Mouse (Mus musculus) adrenal gland, postnatal 25 days (tissue): ENCODE measurements around the gene Sik2. TPM values are rescaled to one million over a fixed set of nuclear protein-coding genes. Genes with fewer than 3 reads are reported as not detected.

Experiments used
- DNase-seq: peaks from one replicate; pipeline ENCODE4 v3.0.0; 2021; ENCODE audit warnings: mixed read lengths
- total RNA-seq: library from RNA; stranded (reverse); gene quantifications from 2 replicates; pipeline ENCODE4 v1.2.3, GENCODE M21; 2021

Sik2 gene
- total RNA-seq, 1 experiment from 2014 or later, result 78.5 TPM

DNA sequence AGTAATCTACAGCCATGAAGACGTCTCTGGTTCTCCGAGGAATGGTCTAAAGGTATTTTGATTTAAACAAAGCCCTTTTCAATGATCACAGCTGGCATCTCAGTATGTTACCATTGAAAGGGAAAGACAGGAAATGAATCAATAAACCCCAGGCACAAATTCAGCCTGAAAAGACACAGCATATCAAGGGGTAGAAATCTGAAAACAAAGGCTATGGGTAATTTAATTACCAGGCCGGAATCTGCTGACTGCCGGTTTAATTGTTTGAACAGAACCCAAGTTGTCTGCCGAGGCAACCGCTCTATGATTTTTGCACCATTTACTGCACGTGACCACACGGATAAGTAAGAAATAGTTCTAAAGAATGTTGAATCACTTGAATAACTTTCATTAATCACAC lies 22.8 kb downstream of the Sik2 start:
- no peak for DNase-seq

DNA sequence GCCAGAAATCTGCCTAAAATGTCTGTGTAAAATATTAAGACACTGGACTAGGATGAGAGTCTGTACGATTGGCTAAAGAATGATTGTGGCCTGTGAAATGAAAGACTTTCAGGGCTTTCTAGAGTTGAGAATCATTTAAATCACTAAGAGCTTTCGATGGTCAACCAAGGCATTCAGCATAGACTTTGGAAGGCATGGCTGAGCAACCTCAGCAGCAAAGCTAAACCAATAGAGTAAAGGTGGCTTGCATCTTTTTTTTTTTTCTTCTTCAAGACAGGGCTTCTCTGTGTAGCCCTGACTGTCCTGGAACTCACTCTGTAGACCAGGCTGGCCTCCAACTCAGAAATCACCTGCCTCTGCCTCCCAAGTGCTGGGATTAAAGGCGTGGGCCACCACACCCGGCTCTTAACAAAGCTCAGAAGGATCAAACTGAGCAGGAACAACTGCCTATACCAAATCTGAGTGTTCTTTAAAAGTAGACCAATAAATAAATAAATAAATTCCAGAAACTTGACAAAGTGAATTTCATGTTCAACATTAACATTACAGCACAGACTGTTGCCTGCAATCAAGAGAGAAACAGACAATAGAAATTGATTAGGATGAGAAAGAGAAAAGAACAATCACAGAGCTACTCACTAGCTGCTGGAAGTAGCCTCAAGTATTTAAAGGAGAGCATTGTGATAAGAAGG lies 27.2 kb downstream of the Sik2 start:
- DNase-seq, result no peak

DNA sequence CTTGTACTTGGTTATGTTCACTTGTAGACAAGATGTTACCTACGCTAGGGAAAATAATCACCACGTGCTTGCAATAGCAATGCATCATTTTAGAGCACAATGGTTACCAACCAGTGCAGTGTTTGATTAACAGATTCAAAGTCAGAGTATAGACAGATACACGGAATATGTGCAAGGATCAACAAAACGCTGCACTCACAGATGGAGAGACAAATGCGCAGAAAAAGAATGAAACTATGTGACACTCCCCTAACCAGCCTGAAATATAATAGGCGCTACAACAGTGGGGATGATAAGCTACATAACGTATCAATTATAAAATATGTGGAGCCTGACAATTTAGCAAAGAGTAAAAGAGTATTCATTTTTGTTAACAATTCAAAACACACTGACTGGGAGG lies 34.2 kb downstream of the Sik2 start:
- no peak for DNase-seq

DNA sequence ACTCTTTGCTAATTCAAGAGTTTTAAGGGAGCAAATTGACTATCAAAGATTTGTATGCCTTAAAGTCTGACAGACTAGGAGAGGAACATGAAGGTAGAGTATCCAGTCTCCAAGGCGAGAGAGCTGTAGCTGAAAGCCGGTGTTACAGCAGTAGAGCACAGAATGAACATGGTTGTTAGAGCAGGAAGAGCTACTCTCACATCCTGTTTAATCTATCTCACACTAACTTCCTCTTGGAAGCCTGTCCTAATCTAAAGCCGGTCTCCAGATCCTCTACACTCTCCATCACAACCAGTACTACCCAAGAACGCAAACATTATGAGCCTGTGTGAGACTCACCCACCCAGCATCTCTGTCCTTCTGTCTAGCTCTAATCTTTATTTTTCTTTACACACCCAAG lies 38.5 kb downstream of the Sik2 start:
- no peak for DNase-seq

DNA sequence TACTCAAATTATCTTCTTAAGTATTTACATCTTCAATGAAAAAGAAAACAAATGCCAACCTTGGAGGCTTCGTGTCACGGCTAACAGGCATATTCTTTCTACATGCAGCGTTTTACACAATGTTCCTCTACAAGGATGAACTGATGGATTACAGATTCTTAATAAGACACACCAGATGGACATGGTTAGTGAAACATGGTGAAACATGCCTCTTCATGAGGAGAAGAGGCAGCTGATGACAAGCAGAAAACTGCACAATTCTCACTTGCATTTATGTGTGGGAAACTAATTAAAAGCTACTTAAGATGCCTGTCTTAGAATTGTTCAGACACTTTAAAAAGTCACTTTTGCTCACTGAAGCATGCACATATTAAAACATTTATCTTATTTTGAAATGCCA lies 39.6 kb downstream of the Sik2 start:
- no peak for DNase-seq

DNA sequence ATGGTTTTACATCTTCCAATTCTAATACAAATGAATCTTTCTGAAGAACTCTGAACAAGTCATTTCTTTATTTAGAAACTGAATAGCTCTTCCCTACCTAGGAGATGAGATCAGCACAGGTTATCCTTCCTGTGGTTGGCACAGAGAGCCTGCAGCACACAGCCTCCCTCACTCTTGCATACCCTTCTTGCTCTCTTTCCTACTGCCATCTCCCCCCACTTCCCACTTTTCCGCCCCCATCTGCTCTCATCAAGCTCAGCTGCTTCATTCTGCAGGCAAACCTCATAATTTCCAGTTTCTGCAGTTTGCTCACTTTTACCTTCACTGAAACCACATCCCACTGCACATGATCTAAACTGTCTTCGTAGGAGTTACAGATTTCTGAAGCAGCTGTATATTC lies 42.6 kb downstream of the Sik2 start:
- DNase-seq, result no peak

DNA sequence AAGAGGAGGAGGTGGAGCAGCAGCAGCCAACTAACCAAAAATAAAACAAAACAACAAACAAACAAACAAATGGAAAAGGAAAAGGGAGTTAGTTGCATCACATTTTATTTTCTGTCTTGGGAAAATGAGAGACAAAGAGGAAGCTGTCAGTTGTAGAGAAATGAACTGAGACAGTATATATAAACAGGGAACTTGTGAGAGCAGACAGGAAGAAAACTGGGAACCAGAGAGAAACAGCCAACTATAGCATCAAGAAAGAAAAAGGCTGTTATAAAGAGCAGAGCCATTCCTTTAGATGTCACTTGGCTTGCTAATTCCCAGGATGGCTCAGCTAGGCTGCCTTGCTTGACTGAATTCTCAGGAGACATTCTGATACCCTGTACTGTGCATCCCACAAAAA lies 43.5 kb downstream of the Sik2 start:
- no peak for DNase-seq

DNA sequence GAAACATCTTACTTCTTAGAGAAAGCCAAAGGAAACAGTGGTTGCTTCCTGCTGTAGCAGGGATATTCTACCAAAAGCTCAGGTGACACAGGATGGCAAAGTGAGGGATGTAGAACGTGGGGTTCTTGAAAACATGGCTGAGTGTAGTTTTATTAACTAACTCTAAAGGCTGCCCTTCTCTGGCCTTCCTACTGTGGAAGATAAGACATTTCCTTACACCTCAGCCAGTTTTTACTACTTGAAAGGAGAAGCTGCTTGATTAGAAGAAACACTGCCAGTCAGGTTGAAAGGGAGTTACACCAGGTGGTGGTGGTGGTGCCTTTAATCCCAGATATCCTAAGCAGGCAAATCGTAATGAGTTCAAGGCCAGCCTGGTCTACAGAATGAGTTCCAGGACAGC lies 44.0 kb downstream of the Sik2 start:
- no peak for DNase-seq

DNA sequence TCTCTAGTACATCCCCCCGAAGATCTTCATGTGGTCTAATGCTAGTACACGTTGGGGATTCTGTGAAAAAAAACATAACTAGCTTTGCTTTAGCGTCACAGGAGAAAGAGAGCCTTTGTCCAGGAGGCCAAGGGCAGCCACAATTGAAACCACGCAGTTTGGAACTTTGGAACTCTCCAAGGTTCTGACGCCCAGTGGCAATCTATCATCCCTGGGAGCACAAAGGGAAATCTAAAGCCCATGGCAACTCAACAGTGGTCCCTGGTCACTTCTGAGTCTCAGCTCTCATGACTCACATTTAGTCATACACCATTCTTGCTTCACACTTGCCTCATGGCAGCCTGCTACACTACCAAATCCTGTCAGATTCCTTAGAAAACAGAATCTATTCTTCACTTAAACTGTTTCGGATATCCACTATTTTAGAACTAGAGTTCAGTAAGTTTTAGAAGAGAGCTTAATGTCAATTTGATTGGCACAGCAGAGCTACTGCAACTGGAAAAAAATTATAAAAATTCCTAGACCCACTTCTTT lies 50.9 kb downstream of the Sik2 start:
- DNase-seq, result peak; percentile 33

DNA sequence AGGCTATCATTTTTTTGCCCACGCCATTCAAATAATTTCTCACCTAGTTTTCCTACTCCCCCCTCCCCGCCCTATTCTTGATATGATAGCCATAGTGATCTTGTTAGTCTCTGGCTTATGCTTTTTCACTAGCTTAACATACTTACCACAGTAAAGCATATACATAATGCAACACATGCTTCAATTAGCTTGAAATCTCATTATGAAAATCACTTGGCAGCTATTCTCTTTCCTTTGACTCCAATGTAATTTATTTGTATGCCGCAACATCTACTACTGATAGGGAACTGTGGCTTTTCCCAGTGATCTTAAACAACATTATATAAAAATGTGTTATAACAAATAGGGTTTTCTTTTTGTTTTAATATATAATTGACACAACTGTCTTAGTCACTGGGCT lies 53.7 kb downstream of the Sik2 start:
- DNase-seq, result no peak

DNA sequence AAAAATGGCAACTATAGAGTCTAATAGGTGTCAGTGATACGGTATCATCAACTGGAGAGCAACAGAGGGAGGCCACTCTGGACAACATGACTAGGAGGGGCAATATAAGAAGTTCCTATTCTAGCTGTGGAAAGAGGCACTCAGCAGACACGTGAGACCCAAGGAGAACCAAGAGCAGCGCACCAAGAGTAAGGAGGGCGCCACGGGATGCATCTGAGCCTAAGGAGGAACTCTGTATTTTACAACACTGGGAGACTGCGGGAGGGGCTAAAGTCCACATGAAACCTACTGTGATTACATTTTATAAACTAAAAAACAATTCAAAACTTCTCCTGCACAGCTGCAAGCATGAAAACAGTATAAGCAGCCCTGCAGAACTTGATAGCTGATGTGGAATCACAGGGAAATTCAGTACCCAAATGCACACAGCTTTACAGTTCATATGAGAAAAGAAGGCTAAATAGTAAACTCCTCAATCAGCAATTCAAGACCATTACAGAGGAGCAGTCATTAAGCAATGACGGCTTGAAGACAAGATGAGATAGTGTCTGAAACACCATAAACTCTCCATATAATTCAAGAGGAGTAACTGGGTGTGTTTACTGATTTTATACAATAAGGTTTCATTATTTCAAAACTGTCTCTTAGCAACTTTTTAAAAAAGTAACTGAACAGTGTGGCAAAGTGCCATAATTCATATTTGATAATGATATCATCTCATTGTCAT lies 60.6 kb downstream of the Sik2 start:
- no peak for DNase-seq

DNA sequence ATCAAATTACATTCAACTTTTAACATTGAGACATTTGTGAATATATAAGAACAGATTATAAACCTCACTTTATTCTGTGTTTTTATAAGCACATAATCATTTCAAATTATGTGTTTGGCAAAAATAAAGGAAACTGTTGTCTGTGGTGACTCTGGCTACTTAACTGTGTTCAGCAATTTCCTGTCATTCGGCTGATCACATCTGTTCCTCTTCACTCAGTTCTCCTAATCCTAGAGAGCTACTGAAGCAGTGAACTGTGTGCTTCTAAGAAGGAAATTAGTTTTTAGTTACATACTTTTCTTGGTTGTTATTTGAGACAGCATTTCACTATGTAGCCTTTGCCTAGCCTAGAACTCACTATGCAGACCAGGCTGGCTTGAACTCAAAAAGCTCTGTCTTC lies 62.5 kb downstream of the Sik2 start:
- no peak for DNase-seq

DNA sequence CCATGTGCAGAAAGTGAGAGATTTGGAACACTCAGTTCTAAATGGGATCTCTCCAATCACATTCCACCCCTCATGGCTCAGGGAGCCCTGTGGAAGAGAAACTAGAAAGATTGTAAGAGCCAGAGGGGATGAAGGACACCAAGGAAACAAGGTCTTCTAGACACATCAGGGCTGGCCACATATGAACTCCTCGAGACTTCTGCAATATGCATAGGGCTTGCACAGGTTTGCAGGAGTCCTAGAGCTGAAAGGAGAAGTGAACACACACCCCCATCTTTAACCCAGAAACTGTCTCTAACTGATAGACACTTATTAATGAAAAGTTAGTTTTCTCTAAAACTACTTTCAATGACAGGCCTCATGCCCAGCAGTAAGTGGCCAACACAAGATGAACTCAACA lies 64.0 kb downstream of the Sik2 start:
- DNase-seq, result no peak

DNA sequence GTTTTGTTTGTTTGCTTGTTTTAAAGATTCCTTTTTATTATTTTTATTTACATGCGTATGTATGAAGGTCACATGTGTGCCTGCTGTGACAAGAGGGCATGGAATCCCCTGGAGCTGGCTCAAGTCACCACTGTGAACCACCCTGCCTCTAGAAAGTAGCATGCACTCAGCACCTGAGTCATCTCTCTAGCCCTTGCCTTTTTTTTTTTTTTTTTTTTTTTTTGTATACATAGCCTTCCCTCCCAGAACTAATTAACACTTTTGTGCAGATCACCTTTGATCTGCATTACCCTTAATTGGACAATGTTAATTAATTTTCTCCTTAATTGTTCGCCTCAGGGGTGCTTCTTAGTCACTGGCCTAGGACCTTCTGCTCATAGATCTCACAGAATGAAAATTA lies 66.2 kb downstream of the Sik2 start:
- DNase-seq, result no peak

DNA sequence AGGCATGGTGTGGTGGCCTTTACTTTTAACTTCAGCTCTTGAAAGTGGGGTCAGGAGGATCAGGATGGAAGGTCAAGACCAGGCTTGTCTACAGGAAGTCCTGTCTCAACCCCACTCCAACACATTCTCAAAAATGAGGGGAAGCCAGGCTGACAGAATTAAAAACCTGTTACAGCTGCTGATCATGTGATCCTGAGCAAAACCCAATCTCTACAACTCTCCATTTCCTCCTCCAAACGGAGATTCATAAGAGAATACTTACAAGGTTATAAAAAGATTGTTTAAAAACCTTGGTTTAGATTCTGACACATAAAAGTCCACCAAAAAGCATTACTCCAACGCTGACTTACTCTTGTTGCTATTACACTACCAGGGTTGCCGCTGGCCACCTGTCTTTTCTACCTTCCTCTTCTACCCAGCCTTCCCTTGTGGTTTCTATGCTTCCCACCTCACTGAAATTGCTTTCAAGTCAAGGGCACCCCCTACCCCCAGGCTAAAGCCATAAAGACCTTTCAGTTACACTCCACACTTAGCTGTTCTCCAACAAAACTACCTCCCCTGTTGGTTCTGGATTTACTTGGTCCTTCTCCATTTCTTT lies 67.0 kb downstream of the Sik2 start:
- no peak for DNase-seq

DNA sequence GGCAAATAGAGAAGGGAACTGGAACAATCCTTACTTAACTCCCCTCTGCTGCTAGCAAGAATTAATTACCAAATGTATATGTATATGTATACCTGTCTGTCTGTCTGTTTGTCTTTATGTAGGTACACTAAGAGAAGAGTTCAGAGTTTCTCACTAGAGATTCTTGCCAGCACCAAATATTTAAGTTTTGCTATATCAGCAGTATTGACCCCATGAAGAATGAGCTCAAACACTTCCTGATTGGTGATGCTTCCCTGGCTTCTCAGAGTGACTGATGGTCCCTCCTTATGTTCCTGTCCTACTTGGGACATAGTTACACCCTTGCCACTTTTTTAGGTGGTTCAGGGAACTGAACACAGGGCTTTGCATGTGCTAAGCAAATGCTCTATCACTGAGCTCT lies 78.9 kb downstream of the Sik2 start:
- no peak for DNase-seq

DNA sequence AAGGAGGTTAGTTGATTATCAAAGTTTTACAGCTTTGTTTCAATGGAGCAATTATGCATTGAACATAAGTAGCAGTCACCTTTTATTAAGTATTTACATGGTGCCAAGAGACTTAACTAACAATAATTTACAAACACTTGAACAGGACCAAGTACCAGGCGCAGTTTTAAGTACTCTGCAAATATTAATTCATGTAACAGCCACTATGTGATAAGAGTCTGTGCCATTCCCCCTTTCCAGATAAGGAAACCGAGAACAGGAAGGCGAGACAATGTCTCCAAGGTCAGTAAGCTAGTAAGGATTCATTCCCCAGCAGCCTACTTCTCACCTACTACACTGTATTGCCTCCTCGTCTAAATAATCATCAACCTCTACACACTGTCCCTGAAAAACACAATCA lies 83.1 kb downstream of the Sik2 start:
- DNase-seq, result no peak

DNA sequence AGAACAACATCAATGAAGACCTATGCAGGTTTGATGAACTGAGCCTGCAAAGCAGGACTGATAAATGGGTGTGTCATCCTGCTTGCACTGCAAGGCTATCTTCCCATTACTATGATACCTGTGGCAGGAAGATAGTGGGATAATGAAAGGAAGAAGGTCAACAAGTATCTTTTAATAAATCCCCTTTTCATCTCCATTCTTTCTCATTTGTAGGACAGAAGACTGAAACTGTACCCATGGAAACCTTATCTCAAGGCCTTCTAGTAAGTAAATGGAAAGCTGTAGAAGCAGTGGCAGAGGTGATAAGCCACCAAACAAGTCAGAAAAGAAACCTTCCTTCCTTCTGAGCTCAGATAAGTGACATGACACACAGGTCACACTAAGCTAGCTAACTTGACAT lies 84.4 kb downstream of the Sik2 start:
- DNase-seq, result no peak

DNA sequence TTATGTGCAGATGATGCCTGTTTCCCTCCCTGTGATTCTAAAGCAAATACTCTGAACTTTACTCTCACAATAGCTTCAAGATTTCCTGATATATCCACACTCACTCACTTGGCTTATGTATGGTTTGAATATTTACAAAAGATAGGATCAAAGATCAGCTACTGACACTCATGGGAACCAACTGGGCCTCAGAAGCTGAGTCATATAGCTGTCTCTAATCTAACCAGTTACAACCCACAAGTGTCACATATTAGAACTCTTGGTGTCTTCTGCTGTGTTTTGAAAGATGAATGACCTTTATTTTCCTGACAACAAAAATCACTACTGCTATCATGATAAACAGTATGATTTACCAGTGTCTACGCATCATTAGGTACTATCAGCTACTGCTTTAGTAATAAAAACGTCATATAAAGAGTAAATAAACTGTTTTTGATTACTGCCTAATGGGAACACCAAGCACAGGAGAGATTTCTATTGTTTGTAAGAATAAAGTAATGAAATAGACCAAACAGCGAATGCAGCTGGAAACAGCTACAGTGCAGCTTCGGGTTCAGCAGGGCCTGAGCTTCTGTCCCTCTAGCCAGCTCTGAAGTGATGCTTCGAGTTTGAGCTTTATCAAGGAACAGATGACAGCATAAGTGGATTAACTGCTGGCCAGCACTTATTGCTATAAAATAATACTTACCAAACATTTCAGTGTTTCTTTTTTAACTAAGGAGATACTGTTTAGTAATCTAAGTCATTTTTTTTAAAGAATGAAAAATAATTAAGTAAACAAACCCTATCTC lies 86.3 kb downstream of the Sik2 start:
- no peak for DNase-seq

DNA sequence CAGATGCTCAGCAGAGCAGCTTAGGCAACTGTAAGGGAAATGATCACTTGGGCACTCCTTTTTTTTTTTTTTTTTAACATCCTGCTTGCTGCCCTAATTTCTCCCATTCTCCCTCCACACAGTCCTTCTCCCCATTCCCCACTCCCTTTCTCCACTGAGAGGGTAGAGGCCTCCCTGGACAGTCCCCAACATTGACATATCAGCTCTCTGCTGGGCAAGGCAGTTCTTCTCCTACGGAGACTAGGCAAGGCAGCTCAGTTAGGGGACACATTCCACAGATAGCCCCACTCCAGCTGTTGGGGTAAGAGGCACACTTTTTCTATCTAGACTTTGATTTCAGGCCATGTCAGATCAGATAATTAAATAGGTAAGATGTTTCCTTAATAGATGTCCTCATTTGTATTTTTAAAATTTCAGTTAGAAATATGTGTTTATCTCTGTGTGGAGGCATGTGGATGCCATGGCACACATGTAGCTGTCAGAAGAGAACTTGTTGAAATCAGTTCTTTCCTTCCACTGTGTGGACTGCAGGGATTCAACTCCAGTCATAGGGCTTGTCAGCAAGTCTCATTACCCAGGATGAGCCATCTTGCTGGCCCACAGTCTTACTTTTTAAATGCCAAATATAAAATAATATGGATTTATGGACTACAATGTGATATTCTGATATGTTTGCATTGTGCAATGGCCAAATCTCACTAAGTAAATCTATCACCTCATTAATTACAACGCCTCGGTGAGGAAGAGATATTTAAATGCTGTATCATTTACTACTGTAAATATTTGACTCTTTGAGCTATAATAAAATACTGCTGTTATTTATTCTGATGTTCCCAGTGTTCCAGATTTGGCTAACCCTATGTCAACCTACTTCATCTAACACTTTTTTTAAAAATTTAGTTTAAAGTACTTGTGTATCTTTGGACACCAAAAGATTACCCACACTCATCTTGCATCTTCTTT lies 87.7 kb downstream of the Sik2 start:
- no peak for DNase-seq

DNA sequence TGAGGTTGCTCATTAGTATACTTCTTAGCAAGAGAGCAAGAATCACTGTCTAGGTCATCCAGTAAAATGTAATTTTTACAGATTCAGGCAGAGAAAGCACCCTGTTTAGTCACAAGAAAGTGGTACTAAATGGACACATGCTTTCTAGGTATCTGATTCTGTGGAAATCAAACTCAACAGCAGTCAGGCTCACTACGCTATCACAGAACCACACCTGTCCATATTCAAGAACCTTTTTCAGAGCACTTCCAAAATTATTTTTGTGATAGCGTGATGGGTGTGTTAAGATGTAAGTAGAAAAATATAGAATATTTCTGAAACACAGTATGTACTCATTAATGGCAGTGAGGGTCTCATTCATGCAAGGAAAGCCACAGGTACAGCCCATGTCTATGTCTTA lies 89.3 kb downstream of the Sik2 start:
- DNase-seq, result no peak

DNA sequence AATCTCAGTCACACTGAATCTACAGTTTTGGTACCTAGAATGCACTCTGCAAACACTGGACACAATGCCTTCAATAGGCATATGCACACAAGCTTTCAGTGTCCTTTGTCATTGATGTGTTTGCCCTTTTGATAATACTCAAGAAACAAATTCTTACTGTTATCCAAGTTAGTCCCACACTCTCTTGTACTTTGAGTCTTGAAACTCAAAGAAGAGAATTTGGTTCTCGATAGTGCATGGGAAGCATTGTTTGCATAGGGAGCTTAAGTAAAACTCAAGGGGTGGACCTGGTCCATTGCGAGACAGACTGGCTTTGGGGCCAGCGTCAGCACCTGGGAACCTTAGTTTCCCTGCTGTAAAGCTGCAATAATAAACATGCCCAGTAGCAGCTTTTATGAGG lies 90.7 kb downstream of the Sik2 start:
- DNase-seq, result no peak
